Mouse (Mus musculus): ENCODE data around the gene Serpina3i. TPM values are rescaled to one million over a fixed set of nuclear protein-coding genes. Genes with fewer than 3 reads are reported as not detected.

Gene Serpina3i
- 0.87 to 2.8 TPM (median 2.1 TPM) in 4 replicates for total RNA-seq (2023; ENCODE audit: inconsistent age)

DNA sequence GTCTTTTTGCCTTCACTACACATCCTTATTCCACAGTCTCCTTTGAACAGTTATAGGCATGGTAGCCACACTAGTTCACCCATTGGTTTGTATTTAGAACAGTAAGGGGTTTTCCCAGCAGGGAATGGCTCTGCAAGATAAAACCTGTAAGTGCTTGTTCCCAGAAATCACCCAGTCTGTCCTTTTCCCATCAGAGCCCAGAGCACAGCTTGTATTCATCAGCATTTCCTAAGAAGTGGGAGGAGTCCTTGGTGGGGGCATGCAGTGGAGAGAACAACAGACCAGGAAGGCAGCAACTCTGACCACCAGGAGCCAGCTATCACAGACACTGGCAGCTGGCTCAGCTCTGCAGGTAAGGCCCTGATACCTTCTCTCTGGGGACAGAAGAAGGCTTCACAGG lies at the start of gene Serpina3i:
Gene Serpina3i, plus strand, starts transcription at position 260 of the 400 bp plus-strand sequence.

DNA sequence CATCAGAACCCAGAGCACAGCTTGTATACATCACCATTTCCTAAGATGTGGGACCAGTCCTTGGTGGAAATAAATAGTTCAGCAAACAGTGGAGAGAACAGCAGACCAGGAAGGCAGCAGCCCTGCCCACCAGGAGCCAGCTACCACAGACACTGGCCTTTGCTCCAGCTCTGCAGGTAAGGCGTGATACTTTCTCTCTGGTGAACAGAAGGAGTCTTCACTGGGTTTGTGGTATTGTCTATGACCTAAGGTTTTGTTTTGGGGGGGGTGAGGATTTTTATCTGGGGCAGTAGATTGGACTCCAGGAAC lies 48.5 kb upstream of the Serpina3i start, which contains the start of gene Serpina3f:
Gene Serpina3f, plus strand, starts transcription at position 100 of the 309 bp plus-strand sequence.

DNA sequence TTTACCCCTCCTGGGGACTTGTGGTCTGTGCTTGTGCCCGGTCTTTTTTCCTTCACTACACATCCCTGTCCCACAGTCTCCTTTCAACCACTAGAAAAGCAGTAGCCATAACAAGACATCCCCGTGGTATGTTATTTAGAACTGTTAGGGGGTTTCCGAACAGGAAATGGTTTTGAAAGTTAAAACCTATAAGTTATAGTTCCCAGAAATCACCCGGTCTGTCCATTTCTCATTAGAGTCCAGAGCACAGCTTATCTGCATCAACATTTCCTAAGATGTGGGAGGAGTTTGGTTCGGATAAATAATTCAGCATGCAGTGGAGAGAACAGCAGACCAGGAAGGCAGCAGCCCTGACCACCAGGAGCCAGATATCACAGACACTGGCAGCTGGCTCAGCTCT lies 27.0 kb upstream of the Serpina3i start, which contains the start of gene Serpina3g:
Gene Serpina3g, plus strand, starts transcription at position 331 of the 400 bp plus-strand sequence.

DNA sequence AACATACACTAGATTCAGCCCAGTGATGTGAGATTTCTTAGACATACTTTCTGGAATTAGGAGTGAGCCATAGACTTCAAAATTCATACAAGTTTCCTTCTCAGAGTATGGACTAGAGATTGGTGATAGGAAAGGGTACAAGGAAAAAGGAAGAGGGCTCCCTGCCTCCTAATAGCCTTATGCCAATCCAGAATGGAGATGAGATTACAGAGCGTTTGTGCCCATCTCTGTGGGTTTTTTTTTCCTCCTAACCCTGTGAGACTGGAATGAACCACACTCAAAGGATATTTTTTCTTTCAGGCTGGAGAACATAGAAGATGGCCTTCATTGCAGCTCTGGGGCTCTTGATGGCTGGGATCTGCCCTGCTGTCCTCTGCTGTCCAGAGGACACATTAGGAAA lies 51.3 kb downstream of the Serpina3i start, which contains the start of gene Serpina3j:
Gene Serpina3j, plus strand, starts transcription at position 301 of the 400 bp plus-strand sequence.

Other genes starting within 250 kb of the Serpina3i start
- gene Serpina9, start 249.4 kb upstream of the Serpina3i start, total RNA-seq (2023; ENCODE audit: inconsistent age): not detected in 4 replicates
- not detected in 4 replicates for gene Serpina12, start 218.7 kb upstream of the Serpina3i start, total RNA-seq (2023; ENCODE audit: inconsistent age)
- gene Serpina5, start 162.0 kb upstream of the Serpina3i start, total RNA-seq (2023; ENCODE audit: inconsistent age): not detected in 4 replicates
- gene Serpina3a, start 150.4 kb upstream of the Serpina3i start, total RNA-seq (2023; ENCODE audit: inconsistent age): not detected in 4 replicates
- gene Serpina3b, start 135.1 kb upstream of the Serpina3i start, total RNA-seq (2023; ENCODE audit: inconsistent age): not detected in 4 replicates
- gene Serpina3c, start 109.3 kb upstream of the Serpina3i start, total RNA-seq (2023; ENCODE audit: inconsistent age): not detected in 4 replicates
- 5.7 to 6.5 TPM (median 6.3 TPM) in 4 replicates for gene Serpina3f, start 48.6 kb upstream of the Serpina3i start, total RNA-seq (2023; ENCODE audit: inconsistent age)
- 90.4 to 97.7 TPM (median 94.9 TPM) in 4 replicates for gene Serpina3g, start 26.9 kb upstream of the Serpina3i start, total RNA-seq (2023; ENCODE audit: inconsistent age)
- not detected in 4 replicates for gene Serpina3j, start 51.4 kb downstream of the Serpina3i start, total RNA-seq (2023; ENCODE audit: inconsistent age)
- not detected in 4 replicates for gene Serpina3k, start 75.4 kb downstream of the Serpina3i start, total RNA-seq (2023; ENCODE audit: inconsistent age)
- gene Serpina3m, start 75.4 kb downstream of the Serpina3i start, total RNA-seq (2023; ENCODE audit: inconsistent age): not detected in 4 replicates
- gene Serpina3n, start 143.6 kb downstream of the Serpina3i start, total RNA-seq (2023; ENCODE audit: inconsistent age): 0.26 TPM in 1 of 4 replicates, not detected in the others
- gene Gsc, start 210.2 kb downstream of the Serpina3i start, total RNA-seq (2023; ENCODE audit: inconsistent age): not detected in 4 replicates

Data from B cell, adult (primary cell).